Mouse (Mus musculus): ENCODE data around the gene Rab23. TPM values are rescaled to one million over a fixed set of nuclear protein-coding genes. Genes with fewer than 3 reads are reported as not detected.
A peak's percentile ranks its signal among the peaks of the same experiment; 100 is the strongest.

Rab23 gene
- total RNA-seq, 2 experiments from 2014 or later, result 29.7 to 31.0 TPM

- intact Hi-C loops (cut with DNase I), result no loop called here
- no peak overlapping the region for H3K4me3 ChIP-seq
- no peak overlapping the region for H3K27ac ChIP-seq
- TF ChIP-seq CTCF (IDR thresholded peaks at IDR 0.05), result no peak
- no peak for DNase-seq (ENCODE audit: extremely low spot score in 1 of 2, low spot score in 2 of 2)
These were observed 52.4 kb downstream of the Rab23 start for GRCm38 (mm10) chr1:33772106-33772505.

- Histone ChIP-seq H3K4me3 (no peak overlapping the region), H3K27ac (peak overlapping the region; percentile 76)
- no peak for TF ChIP-seq CTCF (IDR thresholded peaks at IDR 0.05)
- DNase-seq (ENCODE audit: extremely low spot score in 1 of 2, low spot score in 2 of 2), result peak in 1 of 2 experiments; percentile 25
- intact Hi-C loops (cut with DNase I), result no loop called here
These were observed 56.5 kb downstream of the Rab23 start for GRCm38 (mm10) chr1:33776175-33776611.

DNA sequence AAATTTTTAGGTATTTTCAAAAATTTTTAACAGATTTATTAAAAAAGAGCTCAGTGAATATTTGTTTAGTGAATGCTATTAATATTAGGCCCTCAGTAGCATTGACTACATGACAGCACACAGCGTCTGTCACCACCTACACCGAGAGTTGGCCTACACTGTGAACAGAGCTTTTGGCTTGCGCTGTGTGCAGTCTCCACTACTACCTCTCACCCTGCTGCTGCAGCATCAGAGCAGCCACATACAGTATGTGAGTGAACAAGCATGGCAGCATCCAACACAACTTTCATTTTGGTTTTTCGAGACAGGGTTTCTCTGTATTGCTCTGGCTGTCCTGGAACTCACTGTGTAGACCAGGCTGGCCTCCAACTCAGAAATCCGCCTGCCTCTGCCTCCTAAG, 64.9 kb downstream of the Rab23 start:
- intact Hi-C loops (cut with DNase I), result no loop called here
- DNase-seq (ENCODE audit: extremely low spot score in 1 of 2, low spot score in 2 of 2), result no peak
- Histone ChIP-seq H3K4me3 (no peak overlapping the region), H3K27ac (no peak overlapping the region)
- TF ChIP-seq CTCF (IDR thresholded peaks at IDR 0.05), result no peak

GRCm38 (mm10) chr1:33788072-33788471, 68.4 kb downstream of the Rab23 start:
- Histone ChIP-seq H3K27ac (no peak overlapping the region), H3K4me3 (no peak overlapping the region)
- no peak for TF ChIP-seq CTCF (IDR thresholded peaks at IDR 0.05)
- no peak for DNase-seq (ENCODE audit: extremely low spot score in 1 of 2, low spot score in 2 of 2)
- intact Hi-C loops (cut with DNase I), result no loop called here

DNA sequence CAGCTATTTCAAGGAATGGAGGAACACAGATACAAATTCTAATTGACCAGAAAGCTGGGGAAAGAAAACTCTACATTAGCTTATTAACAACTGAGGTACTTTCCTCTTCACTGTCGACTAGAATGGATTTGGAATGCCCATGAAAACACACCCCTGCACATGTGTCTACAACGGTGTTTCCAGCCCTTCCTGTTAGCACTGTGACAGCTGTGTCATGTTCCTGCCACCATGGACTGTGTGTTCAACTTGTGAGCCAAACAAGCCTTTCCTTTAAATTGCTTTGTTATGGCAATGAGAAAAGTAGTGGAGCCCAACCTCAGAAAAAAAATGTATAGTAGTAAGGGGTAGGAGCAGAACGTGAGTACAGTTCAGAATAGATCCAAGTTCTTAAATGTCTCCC, 68.8 kb downstream of the Rab23 start:
- DNase-seq (ENCODE audit: extremely low spot score in 1 of 2, low spot score in 2 of 2), result no peak
- intact Hi-C loops (cut with DNase I), result no loop called here
- H3K27ac ChIP-seq, result no peak overlapping the region
- no peak for TF ChIP-seq CTCF (IDR thresholded peaks at IDR 0.05)
- no peak overlapping the region for H3K4me3 ChIP-seq

Other genes starting within 250 kb of the Rab23 start
- 1 to 10 TPM; 7.5 to 7.8 TPM for gene Prim2, start 50.1 kb upstream of the Rab23 start, total RNA-seq (2021)
- gene Bag2, start 37.9 kb downstream of the Rab23 start, total RNA-seq (2021), result 10 to 100 TPM; 11.6 to 12.9 TPM
- 10 to 100 TPM; 59.9 to 64.7 TPM for gene Zfp451, start 94.7 kb downstream of the Rab23 start, total RNA-seq (2021)
- 100 to 1,000 TPM; 135 to 139 TPM for gene Bend6, start 187.9 kb downstream of the Rab23 start, total RNA-seq (2021)
- 100 to 1,000 TPM; 264 to 266 TPM for gene Dst, start 188.3 kb downstream of the Rab23 start, total RNA-seq (2021)

Data from left cerebral cortex, adult 2 months (tissue).